ENCODE assay signal across 8 mouse cellular contexts in the genomic region with DNA sequence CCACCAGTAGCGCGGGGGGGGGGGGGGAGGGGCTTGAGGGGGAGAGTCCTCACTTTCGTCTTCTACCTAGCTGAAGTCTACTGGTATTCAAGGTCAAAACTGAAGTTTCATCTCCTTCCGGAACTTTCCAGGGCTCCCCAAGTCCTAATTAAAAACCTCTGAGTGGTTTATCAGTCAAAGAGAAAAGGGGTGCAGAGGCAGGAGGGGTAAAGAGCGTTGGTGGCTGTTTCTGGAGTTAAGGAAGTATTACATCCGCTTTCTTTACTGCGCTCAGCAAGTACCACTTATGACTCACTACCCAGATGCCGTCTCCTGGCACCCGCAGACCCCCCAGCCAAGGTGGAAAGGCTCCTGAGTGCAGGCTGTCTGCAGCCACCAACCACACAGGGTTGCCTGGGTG.
DNase-seq lines count a peak whose midpoint lies in the region; ATAC-seq and TF ChIP-seq lines count a peak whose summit lies in the region.

No protein-coding gene starts in this region.

- H3K9ac ChIP-seq in hindbrain, embryonic 13.5 days = peak overlapping the region; percentile 55

- no peak for TF ChIP-seq CTCF in layer of hippocampus, adult 2 months (conservative IDR thresholded peaks at IDR 0.05)

- DNase-seq in layer of hippocampus, adult 2 months (ENCODE audit: low spot score in 2 of 2) = peak in 1 of 2 experiments; percentile 10
- no peak for DNase-seq in layer of hippocampus, postnatal 25 days (ENCODE audit: extremely low spot score in 1 of 2, low spot score in 1 of 2)
- DNase-seq in lung, postnatal 36 days = peak; percentile 54
- peak; percentile 46 to 47 for DNase-seq in right cerebral cortex, postnatal 10 days (ENCODE audit: low spot score in 2 of 2)
- DNase-seq in urinary bladder, postnatal 4 days (ENCODE audit: low spot score in 2 of 2) = no peak
- DNase-seq in left cerebral cortex, adult 11 months (ENCODE audit: low spot score) = no peak

- H3K36me3 ChIP-seq in hindbrain, embryonic 13.5 days = no peaks in the 10 kb centered on the region

- H3K27ac ChIP-seq in layer of hippocampus, adult 2 months = no peak overlapping the region
- H3K27ac ChIP-seq in hindbrain, embryonic 13.5 days = no peak overlapping the region

- H3K27me3 ChIP-seq in hindbrain, embryonic 13.5 days = no peaks in the 10 kb centered on the region

- H3K9me3 ChIP-seq in hindbrain, embryonic 13.5 days = peaks cover 29% of the 10 kb centered on the region

- H3K4me1 ChIP-seq in hindbrain, embryonic 13.5 days (replicated peaks) = peaks cover 25% of the 10 kb centered on the region

- peak overlapping the region; percentile 55 for H3K4me2 ChIP-seq in hindbrain, embryonic 13.5 days

- ATAC-seq in common myeloid progenitor, adult 5-6 weeks (replicated peaks; ENCODE audit: low read depth, poor library complexity, severe bottlenecking) = peak; percentile 83
- no peak for ATAC-seq in hindbrain, embryonic 13.5 days (ENCODE audit: low FRiP score)

- 36% methylated on average over 7 of the region's 9 CpGs for WGBS in hindbrain, embryonic 13.5 days

- H3K4me3 ChIP-seq in layer of hippocampus, adult 2 months = peak overlapping the region; percentile 41; the same call in 1 of the 2 replicates
- H3K4me3 ChIP-seq in hindbrain, embryonic 13.5 days = peak overlapping the region; percentile 26

Comparison
In these comparisons a context has a peak if more than half of its experiments do, and no peak if none do; other contexts are left out.
1. DNase-seq: peak in lung, postnatal 36 days (single experiment) and right cerebral cortex, postnatal 10 days (2 of 2); none in layer of hippocampus, postnatal 25 days (0 of 2), urinary bladder, postnatal 4 days (0 of 2) and left cerebral cortex, adult 11 months (single experiment).